Comparison of ENCODE assay signal across 23 mouse cellular contexts in the genomic region with DNA sequence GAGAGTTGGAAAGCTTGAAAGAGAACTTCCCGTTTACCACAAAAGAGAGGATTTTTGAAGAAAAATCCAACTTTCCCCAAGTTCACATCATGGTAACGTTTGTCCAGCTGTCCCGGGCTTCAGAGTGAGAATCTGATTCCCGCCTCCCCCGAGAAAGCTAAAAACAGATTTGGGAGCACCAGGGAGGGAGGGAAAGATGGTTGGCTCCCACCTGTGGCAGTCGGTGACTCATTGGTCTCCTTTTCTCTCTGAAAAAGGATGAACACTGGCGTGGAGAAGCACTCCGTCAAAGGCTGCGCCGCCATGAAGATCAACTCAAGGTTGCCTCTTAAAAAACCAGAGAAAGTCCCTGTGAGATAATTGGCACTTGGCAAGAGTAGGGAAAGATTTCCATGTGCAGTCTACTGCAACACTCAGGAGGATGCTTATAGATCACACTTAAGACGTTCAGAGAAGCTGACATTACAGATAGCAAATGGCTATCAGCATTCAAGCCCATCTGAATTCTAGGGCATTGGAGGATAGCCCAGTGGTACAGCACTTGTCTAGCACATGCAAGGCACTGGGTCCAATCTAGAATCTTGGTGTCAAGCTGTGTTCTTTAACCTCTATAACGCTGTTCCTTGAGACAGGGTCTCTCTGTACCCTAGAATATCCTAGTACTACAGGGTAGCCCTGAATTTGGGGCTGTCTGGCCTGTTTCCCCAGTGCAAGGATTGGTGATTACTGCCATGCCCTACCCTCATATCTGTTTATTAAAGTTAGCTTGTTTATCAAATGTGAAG. TPM values are rescaled to one million over a fixed set of nuclear protein-coding genes. Genes with fewer than 3 reads are reported as not detected.
DNase-seq lines count a peak whose midpoint lies in the region; ATAC-seq and TF ChIP-seq lines count a peak whose summit lies in the region.
"Had no signal": no experiment of that assay in that cellular context is flagged by ENCODE, and none has a peak within 500 bp of the region (broad histone marks: within the 10 kb centered on the region; RNA-seq: fewer than 3 reads in every experiment).

No protein-coding gene starts in this region.

- TF ChIP-seq CTCF in left cerebral cortex, adult 2 months (IDR thresholded peaks at IDR 0.05): no peak

- no peak overlapping the region for H3K4me3 ChIP-seq in left cerebral cortex, adult 2 months
- H3K4me3 ChIP-seq in hindbrain, embryonic 12.5 days: no peak overlapping the region
- H3K4me3 ChIP-seq: embryonic facial prominence, embryonic 15.5 days; erythroblast, embryonic 14.5 days; heart, adult 2 months; heart, embryonic 12.5 days; hindbrain, embryonic 10.5 days; hindbrain, embryonic 15.5 days had no signal

- H3K27me3 ChIP-seq in hindbrain, embryonic 12.5 days: no peaks in the 10 kb centered on the region
- H3K27me3 ChIP-seq: embryonic facial prominence, embryonic 15.5 days; heart, embryonic 12.5 days; hindbrain, embryonic 15.5 days had no signal

- H3K4me2 ChIP-seq in hindbrain, embryonic 12.5 days (replicated peaks): no peak overlapping the region
- H3K4me2 ChIP-seq: embryonic facial prominence, embryonic 15.5 days; heart, embryonic 12.5 days; hindbrain, embryonic 15.5 days had no signal

- no peak overlapping the region for H3K9ac ChIP-seq in hindbrain, embryonic 12.5 days
- H3K9ac ChIP-seq: embryonic facial prominence, embryonic 15.5 days; heart, embryonic 12.5 days; hindbrain, embryonic 15.5 days had no signal

- 92% methylated on average over 12 of the region's 12 CpGs for WGBS in hindbrain, embryonic 12.5 days

- intact Hi-C loops in left cerebral cortex, adult 2 months (cut with DNase I): no loop called here

- no peak for ATAC-seq in hindbrain, embryonic 12.5 days (ENCODE audit: low FRiP score)
- ATAC-seq: forebrain, embryonic 16.5 days had no signal

- no peaks in the 10 kb centered on the region for H3K4me1 ChIP-seq in hindbrain, embryonic 12.5 days
- H3K4me1 ChIP-seq: hindbrain, embryonic 10.5 days; hindbrain, embryonic 15.5 days had no signal

- peak overlapping the region; percentile 66; the same call in 1 of the 2 replicates for H3K27ac ChIP-seq in left cerebral cortex, adult 2 months
- H3K27ac ChIP-seq in hindbrain, embryonic 12.5 days: no peak overlapping the region
- H3K27ac ChIP-seq: embryonic facial prominence, embryonic 15.5 days; heart, adult 2 months; hindbrain, embryonic 10.5 days; hindbrain, embryonic 15.5 days had no signal

- H3K36me3 ChIP-seq in hindbrain, embryonic 12.5 days: peaks cover 80% of the 10 kb centered on the region

- peak; percentile 82 for DNase-seq in heart, adult 11 months
- DNase-seq in heart, adult 8-10 months (ENCODE audit: low spot score): no peak
- DNase-seq in left cerebral cortex, adult 2 months (ENCODE audit: extremely low spot score in 1 of 2, low spot score in 2 of 2): peak in 1 of 2 experiments; percentile 43
- DNase-seq in left cerebral cortex, adult 8-10 months (ENCODE audit: low spot score in 2 of 2): no peak
- peak; percentile 27 for DNase-seq in right cerebral cortex, postnatal 25 days
- DNase-seq in right cerebral cortex, postnatal 10 days (ENCODE audit: low spot score in 2 of 2): no peak
- DNase-seq in telencephalon, adult 2 months (ENCODE audit: low read depth, low spot score): peak; percentile 40
- DNase-seq: adrenal gland, adult 8-10 months; adrenal gland, postnatal 36 days; cerebellum, adult 11 months; cerebellum, adult 8-10 months; cerebellum, postnatal 14 days; embryo, embryonic 11 days; gastrocnemius, postnatal 10 days had no signal

- no peaks in the 10 kb centered on the region for H3K9me3 ChIP-seq in hindbrain, embryonic 12.5 days (replicated peaks)
- H3K9me3 ChIP-seq: embryonic facial prominence, embryonic 15.5 days; G1E; heart, embryonic 12.5 days; hindbrain, embryonic 10.5 days; hindbrain, embryonic 15.5 days had no signal

RNA-seq across cellular contexts. Expression of gene Rab14, which starts 25.4 kb away (rescaled TPM):
- total RNA-seq in heart, adult 8-10 months (2022): 100 to 1,000 TPM; 120 to 139 (median 132) TPM
- 100 to 1,000 TPM; 219 to 229 TPM for total RNA-seq in left cerebral cortex, adult 2 months (2021)
- total RNA-seq in left cerebral cortex, adult 8-10 months (2022): 100 to 1,000 TPM; 221 to 237 (median 224) TPM
- 380 and 390 TPM in 2 replicates for polyA plus RNA-seq in hindbrain, embryonic 12.5 days (2016; fragmentation: Nextera tagmentation; extraction: Ambion mirVana)

Comparison
In these comparisons a context has a peak if more than half of its experiments do, and no peak if none do; other contexts are left out.
1. DNase-seq: peak in heart, adult 11 months (single experiment), right cerebral cortex, postnatal 25 days (single experiment) and telencephalon, adult 2 months (single experiment); none in heart, adult 8-10 months (single experiment), left cerebral cortex, adult 8-10 months (0 of 2) and right cerebral cortex, postnatal 10 days (0 of 2).